Mouse (Mus musculus) kidney, adult 2 months (tissue): ENCODE data around the gene Hist2h3c1. TPM values are rescaled to one million over a fixed set of nuclear protein-coding genes. Genes with fewer than 3 reads are reported as not detected.
"Not testable (repeated sequence)": the region's sequence is repeated elsewhere in the genome, so short reads cannot be mapped to it uniquely, and the experiment has no call there.

Source experiments
- DNase-seq: peaks from one replicate; pipeline ENCODE4 v3.0.0; 2021
- H3K27ac ChIP-seq: fragments of 200-500 bp; 2 replicates; pipeline ENCODE4 v1.5.1; 2012; ENCODE audit warnings: low read depth, low read length, control low read depth, inconsistent platforms; ENCODE audit not compliant: insufficient read depth
- H3K27me3 ChIP-seq: fragments of 200-500 bp; replicated peaks from 2 replicates; pipeline ENCODE4 v1.6.1; 2012; ENCODE audit warnings: mild to moderate bottlenecking, moderate library complexity, low read length, inconsistent platforms; ENCODE audit not compliant: control insufficient read depth, insufficient read depth
- H3K36me3 ChIP-seq: fragments of 200-500 bp; 2 replicates; pipeline ENCODE4 v1.6.1; 2012; ENCODE audit warnings: mild to moderate bottlenecking, moderate library complexity, low read length, inconsistent platforms; ENCODE audit not compliant: control insufficient read depth, insufficient read depth
- H3K4me1 ChIP-seq: fragments of 200-500 bp; 2 replicates; pipeline ENCODE4 v1.6.1; 2011; ENCODE audit warnings: low read length; ENCODE audit not compliant: control insufficient read depth, insufficient read depth
- H3K4me3 ChIP-seq: fragments of 200-500 bp; 2 replicates; pipeline ENCODE4 v1.5.1; 2011; ENCODE audit warnings: mild to moderate bottlenecking, low read depth, low read length, control low read depth; ENCODE audit not compliant: insufficient read depth
- CTCF ChIP-seq: fragments of 200-500 bp; conservative IDR thresholded peaks from 2 replicates; pipeline ENCODE4 v1.5.1; 2011; ENCODE audit warnings: low read depth, mild to moderate bottlenecking, control low read depth, low read length, moderate library complexity, mixed read lengths; ENCODE audit not compliant: insufficient read depth, insufficient read length
- POLR2A ChIP-seq: fragments of 200-500 bp; IDR thresholded peaks from one replicate; pipeline ENCODE4 v1.6.1; 2011; ENCODE audit warnings: low read depth, low read length, control low read depth
- WGBS: fragments of 180-500 bp; shearing (Covaris S2); methylation state at CpG from one replicate; pipeline ENCODE4 v1.1.7; 2018; 5-methylcytosine and 5-hydroxymethylcytosine counted together
- polyA plus RNA-seq: library from polyadenylated mRNA; depleted of rRNA; stranded (reverse); fragments of >200 nt; gene quantifications from 2 replicates; pipeline ENCODE4 v1.2.3, GENCODE M21; 2012

Gene Hist2h3c1
- polyA plus RNA-seq, 1 experiment, result not detected

DNA sequence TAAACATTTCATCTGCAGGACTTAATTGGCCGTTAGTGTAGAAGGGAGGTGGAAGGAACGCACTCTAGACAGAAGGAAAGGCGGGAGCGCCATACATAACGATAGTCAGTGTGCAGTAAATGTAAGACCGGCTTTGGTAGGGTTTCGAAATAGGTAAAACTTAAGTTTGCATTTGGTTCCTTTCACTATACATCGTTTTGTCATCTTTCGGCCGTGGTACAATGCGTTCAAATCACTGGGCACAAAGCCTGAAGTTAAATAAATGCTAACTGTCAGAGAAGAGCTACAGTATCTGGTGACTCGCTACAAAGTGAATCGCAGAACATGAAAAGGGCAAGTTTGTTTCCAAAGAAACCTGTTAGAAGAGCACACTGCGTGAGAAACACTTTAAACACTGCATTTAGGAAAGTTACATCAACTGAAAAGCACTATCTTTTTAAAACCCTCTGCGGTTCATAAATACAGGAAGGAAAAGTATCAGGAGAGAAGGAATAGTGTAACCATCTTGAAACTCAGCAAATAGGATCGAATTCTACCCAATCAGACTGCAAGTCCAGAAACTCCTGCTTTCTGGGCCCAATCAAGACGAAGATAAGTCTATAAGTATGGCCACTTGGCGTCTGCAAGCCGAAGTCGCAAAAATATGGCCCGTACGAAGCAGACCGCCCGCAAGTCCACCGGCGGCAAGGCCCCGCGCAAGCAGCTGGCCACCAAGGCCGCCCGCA, 21.7 kb downstream of the Hist2h3c1 start, which contains the start of gene Hist2h3b:
Gene Hist2h3b (plus strand): TSS at position 604 of the 725 bp plus-strand sequence.
- WGBS, result 14% methylated on average over 30 of the region's 30 CpGs
- peak; percentile 91 for DNase-seq
- Histone ChIP-seq H3K36me3 (no peaks in the 10 kb centered on the region), H3K4me3 (peak within 1 kb of the TSS; percentile 62), H3K4me1 (peaks cover 8% of the 10 kb centered on the region; the same call in 1 of the 2 replicates), H3K27me3 (no peaks in the 10 kb centered on the region), H3K27ac (peak within 1 kb of the TSS; percentile 91)
- no peak for TF ChIP-seq CTCF
- peak; percentile 74 for TF ChIP-seq POLR2A

DNA sequence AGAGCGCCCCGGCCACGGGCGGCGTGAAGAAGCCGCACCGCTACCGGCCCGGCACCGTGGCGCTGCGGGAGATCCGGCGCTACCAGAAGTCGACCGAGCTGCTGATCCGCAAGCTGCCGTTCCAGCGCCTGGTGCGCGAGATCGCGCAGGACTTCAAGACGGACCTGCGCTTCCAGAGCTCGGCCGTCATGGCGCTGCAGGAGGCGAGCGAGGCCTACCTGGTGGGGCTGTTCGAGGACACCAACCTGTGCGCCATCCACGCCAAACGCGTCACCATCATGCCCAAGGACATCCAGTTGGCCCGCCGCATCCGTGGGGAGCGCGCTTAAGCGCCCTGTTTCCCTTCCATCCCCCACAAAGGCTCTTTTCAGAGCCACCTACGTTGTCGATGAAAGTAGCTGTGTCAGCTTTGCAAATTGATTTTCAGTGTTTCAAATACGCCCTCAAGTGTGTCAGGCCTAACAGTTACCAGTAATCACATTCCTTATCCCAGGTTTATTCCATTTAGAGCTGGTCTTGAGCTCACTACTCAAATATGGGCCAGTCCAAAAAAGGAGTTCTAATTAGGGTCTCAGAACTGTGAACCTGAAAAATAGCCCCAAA, 22.4 kb downstream of the Hist2h3c1 start:
- DNase-seq, H3K27me3 ChIP-seq, H3K4me1 ChIP-seq, H3K36me3 ChIP-seq: not testable (repeated sequence)
- Histone ChIP-seq H3K4me3 (peak overlapping the region; percentile 62), H3K27ac (peak overlapping the region; percentile 91)
- 1% methylated on average over 15 of the region's 44 CpGs for WGBS

DNA sequence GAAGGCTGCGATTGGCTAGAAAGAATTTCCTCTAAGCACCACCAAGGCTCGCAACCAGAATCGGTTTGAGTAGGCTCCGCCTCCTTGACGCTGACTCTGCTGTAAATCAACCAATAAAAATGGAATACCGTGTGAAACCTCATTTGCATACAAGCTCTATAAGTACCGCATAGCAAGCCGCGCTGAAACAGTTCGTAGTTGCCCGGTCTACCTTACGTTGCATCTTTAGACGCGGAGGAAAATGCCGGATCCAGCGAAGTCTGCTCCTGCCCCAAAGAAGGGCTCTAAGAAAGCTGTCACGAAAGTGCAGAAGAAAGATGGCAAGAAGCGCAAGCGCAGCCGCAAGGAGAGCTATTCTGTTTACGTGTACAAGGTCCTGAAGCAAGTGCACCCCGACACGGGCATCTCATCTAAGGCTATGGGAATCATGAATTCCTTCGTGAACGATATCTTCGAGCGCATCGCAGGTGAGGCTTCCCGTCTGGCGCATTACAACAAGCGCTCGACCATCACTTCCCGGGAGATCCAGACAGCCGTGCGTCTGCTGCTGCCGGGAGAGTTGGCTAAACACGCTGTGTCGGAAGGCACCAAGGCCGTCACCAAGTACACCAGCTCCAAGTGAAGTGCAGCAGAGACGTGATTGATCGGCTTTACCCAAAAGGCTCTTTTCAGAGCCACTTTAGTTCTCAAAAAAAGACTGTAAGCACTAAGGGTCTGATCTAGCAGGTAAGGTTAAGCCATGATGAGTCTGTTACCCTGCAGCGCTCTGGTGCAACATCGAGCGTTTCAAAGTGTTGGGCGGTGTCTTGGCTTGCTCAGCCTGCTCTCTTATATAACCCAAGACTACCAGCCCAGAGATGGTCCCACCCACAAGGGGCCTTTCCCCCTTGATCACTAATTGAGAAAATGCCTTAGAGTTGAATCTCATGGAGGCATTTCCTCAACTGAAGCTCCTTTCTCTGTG, 23.3 kb downstream of the Hist2h3c1 start, which contains the start of gene Hist2h2bb:
Gene Hist2h2bb (plus strand): TSS at position 242 of the 964 bp plus-strand sequence.
- TF ChIP-seq CTCF (no peak), POLR2A (peak; percentile 97)
- Histone ChIP-seq H3K4me1 (peaks cover 8% of the 10 kb centered on the region; the same call in 1 of the 2 replicates), H3K27me3 (no peaks in the 10 kb centered on the region), H3K27ac (peak within 1 kb of the TSS; percentile 91), H3K4me3 (peak within 1 kb of the TSS; percentile 72), H3K36me3 (no peaks in the 10 kb centered on the region)
- DNase-seq, result peak; percentile 98
- WGBS, result 2% methylated on average over 45 of the region's 45 CpGs

DNA sequence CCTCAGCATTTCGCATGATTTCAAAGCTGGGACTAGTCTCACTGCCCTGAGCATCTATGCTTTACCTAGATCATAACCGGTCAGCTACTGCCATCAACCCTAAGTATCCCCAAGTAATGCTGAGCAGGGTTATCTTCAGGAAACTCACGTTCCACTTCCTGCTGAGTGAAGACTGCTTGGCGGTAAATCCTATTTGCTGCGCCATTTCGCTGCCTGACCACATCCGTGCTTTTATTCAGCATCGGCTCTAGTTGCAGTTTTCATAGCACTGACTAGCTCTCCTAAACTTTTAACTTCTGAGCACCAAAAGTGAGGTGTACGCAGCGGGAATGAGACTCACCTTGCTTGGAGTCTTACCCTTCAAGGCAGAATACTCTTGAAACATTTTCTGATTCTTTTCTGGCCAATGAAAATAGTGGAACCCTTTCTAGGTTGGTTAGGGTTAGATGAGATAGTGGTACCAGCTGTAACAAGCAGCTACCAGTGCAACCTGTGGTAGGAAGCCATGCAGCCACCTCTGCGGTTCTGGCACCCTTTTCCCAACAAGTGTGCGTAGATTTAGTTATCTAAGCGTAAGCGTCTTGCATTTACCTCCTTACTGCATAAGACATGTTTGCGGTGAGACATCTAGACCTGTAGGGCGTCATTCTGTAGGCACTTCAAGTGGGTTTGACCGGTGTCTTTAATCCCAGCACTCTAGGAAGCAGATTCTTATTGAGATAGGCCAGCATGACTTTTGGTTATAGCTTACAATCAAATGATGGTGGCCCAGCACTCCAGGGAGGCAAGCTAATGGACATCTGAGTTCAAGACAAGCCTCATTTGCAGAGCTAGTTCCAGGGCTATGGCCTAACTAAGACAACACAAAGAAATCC, 27.3 kb downstream of the Hist2h3c1 start:
- Histone ChIP-seq H3K27ac (no peak overlapping the region), H3K4me1 (peaks cover 7% of the 10 kb centered on the region; the same call in 1 of the 2 replicates), H3K4me3 (no peak overlapping the region), H3K27me3 (no peaks in the 10 kb centered on the region), H3K36me3 (no peaks in the 10 kb centered on the region)
- WGBS, result 86% methylated on average over 17 of the region's 17 CpGs
- TF ChIP-seq POLR2A (no peak), CTCF (no peak)
- DNase-seq, result no peak

DNA sequence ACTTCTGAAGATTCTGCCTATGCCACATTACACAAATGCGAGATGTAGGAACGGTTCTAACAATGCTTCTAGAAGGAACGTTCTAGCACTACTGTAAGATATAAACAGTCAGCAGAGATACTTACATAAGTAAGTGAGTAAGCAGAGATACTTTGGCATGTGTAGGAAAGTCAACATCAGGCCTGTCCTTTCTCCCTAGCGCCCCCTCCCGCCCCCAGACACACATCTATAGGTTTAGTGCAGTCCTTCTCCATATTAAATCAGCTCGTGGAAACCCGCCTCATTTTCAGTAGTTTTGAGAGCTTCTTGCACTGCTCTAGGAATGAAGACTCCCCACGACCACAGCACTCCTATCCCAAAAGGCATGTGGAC, 30.9 kb downstream of the Hist2h3c1 start:
- Histone ChIP-seq H3K4me1 (0 out of 2 replicates have a peak, but pooled peaks cover 3% of the 10 kb centered on the region), H3K4me3 (peak overlapping the region; percentile 22; the same call in 1 of the 2 replicates), H3K27ac (no peak overlapping the region), H3K27me3 (no peaks in the 10 kb centered on the region), H3K36me3 (no peaks in the 10 kb centered on the region)
- no peak for TF ChIP-seq POLR2A
- TF ChIP-seq CTCF, result no peak
- no peak for DNase-seq
- 34% methylated on average over 8 of the region's 8 CpGs for WGBS

DNA sequence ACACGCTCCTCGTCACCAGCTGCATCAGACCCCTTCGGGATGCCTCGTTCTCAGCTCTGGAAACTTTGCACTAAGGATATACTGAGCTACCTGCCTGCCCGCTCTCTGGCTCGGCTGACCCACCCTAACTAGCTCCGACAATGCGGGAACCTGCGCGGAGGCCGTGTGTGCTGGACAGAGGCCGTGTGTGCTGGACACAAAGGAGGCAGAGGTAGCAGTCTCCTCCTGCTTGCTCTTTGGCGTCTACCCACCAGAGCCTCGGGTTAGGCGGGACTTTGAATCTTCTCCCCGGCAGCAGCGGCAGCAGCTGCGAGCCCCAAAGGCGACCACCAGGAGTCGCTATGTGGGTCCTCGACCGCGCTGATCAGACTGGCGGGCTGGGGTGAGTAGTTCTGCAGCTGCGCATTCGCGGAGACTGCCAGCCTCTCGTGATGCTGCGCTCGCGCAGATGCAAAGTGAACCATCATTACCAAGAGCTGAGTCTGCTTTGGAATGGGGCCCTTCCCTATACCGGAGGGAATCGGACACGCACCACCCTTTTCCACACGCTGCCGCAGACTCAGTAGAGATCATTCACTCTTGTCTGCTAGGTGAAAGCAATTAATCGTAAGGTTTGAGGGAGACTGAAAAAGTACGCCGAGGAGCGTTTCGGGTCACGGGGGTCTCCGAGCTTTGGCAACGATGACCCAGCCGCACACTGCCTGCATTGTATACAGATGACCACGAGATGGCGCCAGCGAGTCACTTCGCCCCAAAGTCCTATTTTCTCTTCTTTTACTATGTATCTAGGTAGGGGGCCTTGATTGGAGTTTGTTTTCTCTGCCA, 31.5 kb downstream of the Hist2h3c1 start:
- Histone ChIP-seq H3K4me1 (0 out of 2 replicates have a peak, but pooled peaks cover 3% of the 10 kb centered on the region), H3K36me3 (no peaks in the 10 kb centered on the region), H3K4me3 (peak overlapping the region; percentile 52), H3K27me3 (no peaks in the 10 kb centered on the region), H3K27ac (no peak overlapping the region; the same call in 1 of the 2 replicates)
- 1% methylated on average over 49 of the region's 49 CpGs for WGBS
- TF ChIP-seq POLR2A, result no peak
- TF ChIP-seq CTCF, result peak; percentile 79
- peak; percentile 85 for DNase-seq
